Mouse (Mus musculus) heart, embryonic 13.5 days (tissue): ENCODE results near the gene Slc9a9. TPM values are rescaled to one million over a fixed set of nuclear protein-coding genes. Genes with fewer than 3 reads are reported as not detected.

Experiments used
- ATAC-seq: fragments of 200-750 bp; cut with Nextera tagmentation; 2 replicates; pipeline ENCODE4 v1.8.0; 2017; ENCODE audit warnings: moderate TSS enrichment; ENCODE audit not compliant: insufficient number of reproducible peaks, low FRiP score, low TSS enrichment; ENCODE audit errors: extremely low read depth
- H3K27ac ChIP-seq: fragments of 300-500 bp; sonication (generic); replicated peaks from 2 replicates; pipeline ENCODE4 v1.5.1; 2015; ENCODE audit warnings: moderate library complexity, mild to moderate bottlenecking, inconsistent platforms
- H3K27me3 ChIP-seq: fragments of 300-500 bp; sonication (generic); replicated peaks from 2 replicates; pipeline ENCODE4 v1.6.1; 2015; ENCODE audit warnings: mild to moderate bottlenecking, inconsistent platforms
- H3K36me3 ChIP-seq: fragments of 300-500 bp; sonication (generic); 2 replicates; pipeline ENCODE4 v1.6.1; 2015; ENCODE audit warnings: mild to moderate bottlenecking, inconsistent platforms
- H3K4me1 ChIP-seq: fragments of 300-500 bp; sonication (generic); 2 replicates; pipeline ENCODE4 v1.6.1; 2015; ENCODE audit warnings: inconsistent platforms
- H3K4me2 ChIP-seq: fragments of 300-500 bp; sonication (generic); 2 replicates; pipeline ENCODE4 v1.6.1; 2015; ENCODE audit warnings: inconsistent platforms, mild to moderate bottlenecking, moderate library complexity
- H3K4me3 ChIP-seq: fragments of 300-500 bp; sonication (generic); 2 replicates; pipeline ENCODE4 v1.5.1; 2015; ENCODE audit warnings: moderate library complexity, mild to moderate bottlenecking, inconsistent platforms
- H3K9ac ChIP-seq: fragments of 300-500 bp; sonication (generic); 2 replicates; pipeline ENCODE4 v1.6.1; 2015; ENCODE audit warnings: inconsistent platforms, mild to moderate bottlenecking, moderate library complexity
- H3K9me3 ChIP-seq: fragments of 300-500 bp; sonication (generic); 2 replicates; pipeline ENCODE4 v1.6.1; 2016; ENCODE audit warnings: inconsistent platforms
- WGBS: fragments of 180-500 bp; shearing (Covaris S2); methylation state at CpG from one replicate; pipeline ENCODE4 v1.1.7; 2015; ENCODE audit warnings: mixed read lengths; 5-methylcytosine and 5-hydroxymethylcytosine counted together
- polyA plus RNA-seq: library from polyadenylated mRNA; unstranded; fragments of >200 nt; fragmentation: Nextera tagmentation; extraction: Ambion mirVana; gene quantifications from 2 replicates; pipeline ENCODE4 v1.2.1, GENCODE M21; 2015

Gene Slc9a9
- polyA plus RNA-seq, 1 experiment from 2014 or later = 3.7 TPM

DNA sequence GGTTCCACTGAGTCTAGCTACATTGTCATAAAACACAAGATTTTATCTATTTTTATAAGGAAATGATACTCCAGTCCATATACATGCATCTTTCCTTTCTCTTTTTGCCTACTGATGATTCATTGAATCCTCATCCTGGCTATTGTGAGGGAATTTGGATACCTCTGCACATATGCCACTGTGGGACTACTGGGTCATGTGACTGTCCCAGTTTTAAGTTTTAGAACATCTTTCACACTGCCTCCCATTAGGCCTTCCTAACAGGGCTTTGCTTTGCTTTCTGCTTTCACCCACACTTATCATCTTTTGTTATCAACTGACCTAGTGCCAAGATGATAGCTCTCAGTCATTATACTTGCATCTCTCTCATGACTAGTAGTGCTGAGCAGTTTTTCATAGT, 219.9 kb downstream of the Slc9a9 start:
- Histone ChIP-seq H3K4me2 (no peak overlapping the region), H3K9me3 (peaks cover 4% of the 10 kb centered on the region; the same call in 1 of the 2 replicates), H3K27me3 (no peaks in the 10 kb centered on the region), H3K4me1 (no peaks in the 10 kb centered on the region), H3K36me3 (no peaks in the 10 kb centered on the region), H3K4me3 (no peak overlapping the region), H3K27ac (no peak overlapping the region), H3K9ac (no peak overlapping the region)
- no peak for ATAC-seq

DNA sequence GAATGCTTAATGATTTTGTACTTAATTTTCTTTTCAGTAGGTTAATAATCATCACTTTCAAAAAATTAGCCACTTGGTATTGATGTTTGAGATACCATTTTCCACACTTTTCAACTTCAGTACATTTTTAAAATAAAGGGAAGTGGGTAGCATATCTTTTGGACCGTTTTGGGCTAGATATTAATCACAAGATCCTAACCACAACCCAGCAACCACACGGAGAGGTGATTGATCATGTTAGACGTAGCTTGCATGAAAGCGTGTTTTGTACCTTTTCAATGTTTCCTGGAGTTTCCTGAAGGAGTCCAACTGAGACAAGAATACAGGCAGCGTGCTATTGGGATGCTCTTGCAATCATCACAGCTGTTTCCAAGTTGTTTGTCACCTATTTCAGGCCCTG, 226.2 kb downstream of the Slc9a9 start:
- WGBS = 69% methylated on average over 5 of the region's 5 CpGs
- H3K36me3 ChIP-seq = no peaks in the 10 kb centered on the region
- no peak overlapping the region for H3K4me2 ChIP-seq
- no peaks in the 10 kb centered on the region for H3K4me1 ChIP-seq
- no peak overlapping the region for H3K4me3 ChIP-seq
- ATAC-seq = no peak
- peaks cover 11% of the 10 kb centered on the region; the same call in 1 of the 2 replicates for H3K9me3 ChIP-seq
- no peak overlapping the region for H3K9ac ChIP-seq
- no peak overlapping the region for H3K27ac ChIP-seq
- no peaks in the 10 kb centered on the region for H3K27me3 ChIP-seq

DNA sequence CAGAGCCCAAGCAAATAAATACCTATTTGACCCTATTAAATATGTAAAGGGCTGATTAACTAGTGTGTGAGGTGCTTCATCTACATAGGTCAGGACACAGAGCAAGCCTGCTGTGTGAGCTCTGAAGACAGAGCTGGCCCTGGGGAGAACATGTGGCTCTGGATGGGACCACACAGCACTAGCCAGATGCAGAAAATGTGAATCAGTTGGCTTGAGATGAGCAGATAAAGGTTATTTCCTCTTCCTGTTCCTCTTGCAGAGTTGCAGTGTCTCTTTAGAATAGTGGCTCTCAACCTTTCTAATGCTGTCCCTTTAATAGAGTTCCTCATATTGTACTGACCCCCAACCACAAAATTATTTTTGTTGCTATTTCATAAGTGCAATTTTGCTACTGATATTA, 234.5 kb downstream of the Slc9a9 start:
- Histone ChIP-seq H3K36me3 (no peaks in the 10 kb centered on the region), H3K27me3 (no peaks in the 10 kb centered on the region), H3K27ac (no peak overlapping the region), H3K4me2 (no peak overlapping the region), H3K4me3 (no peak overlapping the region), H3K9ac (no peak overlapping the region), H3K9me3 (no peaks in the 10 kb centered on the region), H3K4me1 (peaks cover 15% of the 10 kb centered on the region)
- ATAC-seq = no peak

DNA sequence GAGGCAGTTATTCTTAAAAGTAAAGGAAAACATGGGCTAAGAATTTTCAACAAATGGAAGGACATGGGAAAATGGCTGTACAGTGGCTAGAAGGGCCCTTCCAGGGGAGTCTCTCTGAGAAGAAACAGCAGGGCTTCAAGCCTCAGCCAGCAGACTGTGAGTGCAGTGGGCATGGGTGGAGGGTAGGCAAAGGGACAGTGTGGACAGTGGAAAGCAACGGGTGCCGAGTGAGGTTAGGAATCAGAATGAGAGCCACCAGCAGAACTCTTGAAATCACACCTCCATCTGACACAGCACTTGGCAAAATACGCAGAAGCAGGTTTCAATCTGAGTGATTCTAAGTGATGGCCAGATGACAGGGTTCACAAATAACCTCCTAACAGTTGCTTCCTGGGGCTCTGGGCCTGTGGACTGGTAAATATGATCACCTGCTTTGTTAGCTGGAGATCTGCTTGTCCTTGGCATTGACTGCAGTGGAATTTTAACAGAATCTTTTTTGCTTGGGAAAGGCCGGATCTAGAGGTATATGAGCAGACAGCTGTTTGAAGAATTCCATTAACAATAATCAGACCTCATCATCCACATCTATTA, 237.4 kb downstream of the Slc9a9 start:
- Histone ChIP-seq H3K27me3 (no peaks in the 10 kb centered on the region), H3K4me3 (no peak overlapping the region), H3K4me1 (peaks cover 15% of the 10 kb centered on the region), H3K9me3 (no peaks in the 10 kb centered on the region), H3K4me2 (no peak overlapping the region), H3K9ac (no peak overlapping the region), H3K27ac (peak overlapping the region; percentile 16; the same call in 1 of the 2 replicates), H3K36me3 (no peaks in the 10 kb centered on the region)
- WGBS = 55% methylated on average over 4 of the region's 4 CpGs
- ATAC-seq = no peak

DNA sequence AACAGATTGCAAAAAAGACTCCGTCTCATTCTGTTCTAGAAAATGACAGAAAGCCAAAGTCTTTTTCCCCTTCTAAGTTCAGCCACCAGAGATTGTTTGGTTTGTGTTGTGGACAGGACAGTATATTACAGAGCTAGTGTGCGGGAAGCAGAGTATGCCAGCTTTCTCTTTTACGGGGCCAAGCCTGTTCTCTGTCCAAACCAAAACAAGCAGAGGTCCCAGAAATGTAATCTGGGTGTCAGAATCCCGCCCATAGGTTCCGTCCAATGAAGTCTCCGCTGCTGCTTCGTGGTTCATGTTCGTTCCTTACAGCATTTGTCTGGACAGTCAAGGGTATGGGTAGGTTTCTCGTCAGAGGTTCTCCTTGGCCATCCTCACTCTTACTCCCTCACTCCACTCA, 242.4 kb downstream of the Slc9a9 start:
- H3K27ac ChIP-seq = no peak overlapping the region
- 76% methylated on average over 9 of the region's 9 CpGs for whole genome bisulfite sequencing
- no peaks in the 10 kb centered on the region for H3K27me3 ChIP-seq
- no peak overlapping the region for H3K4me3 ChIP-seq
- H3K36me3 ChIP-seq = no peaks in the 10 kb centered on the region
- no peaks in the 10 kb centered on the region for H3K9me3 ChIP-seq
- H3K4me2 ChIP-seq = no peak overlapping the region
- H3K4me1 ChIP-seq = peaks cover 4% of the 10 kb centered on the region
- no peak overlapping the region for H3K9ac ChIP-seq
- ATAC-seq = no peak

DNA sequence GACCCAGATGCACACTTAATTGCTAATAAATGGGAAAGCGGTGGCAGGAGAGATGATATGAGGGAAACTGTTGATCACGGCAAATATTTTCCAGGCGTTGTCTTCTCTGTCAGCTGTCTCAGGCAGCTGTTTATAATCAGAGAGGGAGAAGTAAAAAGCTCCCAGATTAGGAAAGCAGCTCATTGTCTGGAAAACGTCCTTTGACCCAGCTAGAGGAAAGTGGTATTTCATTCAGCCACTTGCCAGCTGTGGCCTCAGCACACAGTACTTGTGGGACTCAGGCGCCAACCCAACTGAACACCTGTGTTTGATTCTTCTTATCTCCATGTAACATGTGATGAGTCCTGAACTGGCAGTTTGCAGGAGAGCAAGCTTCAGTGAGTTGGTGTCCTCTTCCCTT, 252.4 kb downstream of the Slc9a9 start:
- Histone ChIP-seq H3K9ac (no peak overlapping the region), H3K4me2 (no peak overlapping the region), H3K4me3 (no peak overlapping the region), H3K36me3 (no peaks in the 10 kb centered on the region), H3K27me3 (no peaks in the 10 kb centered on the region), H3K9me3 (no peaks in the 10 kb centered on the region), H3K4me1 (0 out of 2 replicates have a peak, but pooled peaks cover 4% of the 10 kb centered on the region), H3K27ac (no peak overlapping the region)
- WGBS = 26% methylated on average over 5 of the region's 5 CpGs
- ATAC-seq = no peak

DNA sequence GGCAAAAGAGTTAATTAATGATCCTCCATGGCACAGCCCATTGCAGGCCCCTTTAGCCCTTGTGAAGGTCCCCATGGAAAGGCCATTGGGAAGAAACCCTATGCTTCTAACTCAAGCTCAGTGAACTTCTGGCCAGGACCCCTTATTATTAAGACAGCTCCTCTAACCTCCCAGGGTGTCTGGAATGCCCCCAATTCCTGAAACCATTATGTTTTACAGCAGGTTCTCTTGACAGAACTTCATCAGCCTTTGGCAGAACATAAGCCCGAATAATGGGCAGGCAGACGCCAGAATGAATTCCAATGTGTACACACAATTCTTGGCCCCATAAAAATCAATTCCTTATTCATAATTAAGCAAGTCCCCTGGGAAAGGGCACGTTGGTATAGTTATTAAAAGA, 256.1 kb downstream of the Slc9a9 start:
- H3K9me3 ChIP-seq = no peaks in the 10 kb centered on the region
- H3K4me1 ChIP-seq = 0 out of 2 replicates have a peak, but pooled peaks cover 4% of the 10 kb centered on the region
- H3K4me2 ChIP-seq = no peak overlapping the region
- H3K9ac ChIP-seq = no peak overlapping the region
- no peak overlapping the region for H3K4me3 ChIP-seq
- no peaks in the 10 kb centered on the region for H3K27me3 ChIP-seq
- H3K27ac ChIP-seq = no peak overlapping the region
- no peak for ATAC-seq
- H3K36me3 ChIP-seq = no peaks in the 10 kb centered on the region
- 71% methylated on average over 3 of the region's 3 CpGs for WGBS

DNA sequence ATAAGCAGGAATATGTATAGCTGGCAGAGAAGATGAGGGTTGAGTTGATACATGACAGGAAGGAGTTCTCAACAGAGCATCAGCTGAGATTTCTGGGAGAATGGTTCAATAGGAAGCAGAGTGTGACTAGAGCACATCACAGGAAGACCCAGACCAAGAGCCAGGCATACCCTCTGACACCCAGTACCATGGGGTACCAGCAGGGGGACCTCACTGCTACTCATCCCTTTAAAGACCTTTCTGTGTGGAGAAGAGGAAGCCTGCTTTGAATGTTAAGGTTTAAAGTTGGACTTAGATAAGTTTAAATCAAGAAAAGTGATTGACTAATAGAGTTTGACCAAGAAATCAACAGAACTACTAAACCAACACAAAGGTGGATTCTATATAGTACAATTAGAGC, 257.4 kb downstream of the Slc9a9 start:
- no peaks in the 10 kb centered on the region for H3K9me3 ChIP-seq
- no peak overlapping the region for H3K4me2 ChIP-seq
- no peak overlapping the region for H3K4me3 ChIP-seq
- H3K4me1 ChIP-seq = 0 out of 2 replicates have a peak, but pooled peaks cover 1% of the 10 kb centered on the region
- H3K36me3 ChIP-seq = no peaks in the 10 kb centered on the region
- no peak overlapping the region for H3K27ac ChIP-seq
- H3K9ac ChIP-seq = no peak overlapping the region
- no peak for ATAC-seq
- H3K27me3 ChIP-seq = no peaks in the 10 kb centered on the region

DNA sequence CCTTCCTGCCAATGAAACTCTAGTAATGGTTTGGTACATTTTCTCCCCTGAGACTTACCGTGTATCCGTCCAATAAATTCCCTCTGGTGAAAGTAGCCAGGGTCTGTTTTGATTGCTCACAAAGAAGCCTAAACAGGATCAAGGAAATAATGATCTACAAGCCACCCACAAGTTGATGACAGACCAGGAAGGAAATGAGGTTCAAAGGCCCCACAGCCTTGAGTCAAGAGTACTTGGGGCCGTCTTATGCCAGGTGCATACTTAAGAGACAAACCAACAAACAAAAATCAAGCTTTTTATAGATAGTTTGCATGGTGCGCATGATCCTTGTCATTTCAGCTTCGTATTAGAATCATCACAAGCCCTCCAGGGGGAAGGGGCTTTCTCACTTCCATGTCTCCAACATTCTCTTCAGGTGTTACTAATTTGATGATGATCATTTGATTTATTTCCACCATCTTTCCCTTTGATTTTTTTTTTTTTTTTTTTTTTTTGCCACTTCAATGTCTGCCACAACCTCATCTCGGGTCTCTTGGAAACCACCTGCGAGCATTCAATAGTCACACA, 275.9 kb downstream of the Slc9a9 start:
- no peak for ATAC-seq
- Histone ChIP-seq H3K9ac (no peak overlapping the region), H3K27ac (no peak overlapping the region), H3K4me2 (no peak overlapping the region), H3K4me3 (no peak overlapping the region), H3K4me1 (no peaks in the 10 kb centered on the region), H3K9me3 (no peaks in the 10 kb centered on the region), H3K36me3 (no peaks in the 10 kb centered on the region), H3K27me3 (no peaks in the 10 kb centered on the region)
- WGBS = 78% methylated on average over 7 of the region's 7 CpGs

DNA sequence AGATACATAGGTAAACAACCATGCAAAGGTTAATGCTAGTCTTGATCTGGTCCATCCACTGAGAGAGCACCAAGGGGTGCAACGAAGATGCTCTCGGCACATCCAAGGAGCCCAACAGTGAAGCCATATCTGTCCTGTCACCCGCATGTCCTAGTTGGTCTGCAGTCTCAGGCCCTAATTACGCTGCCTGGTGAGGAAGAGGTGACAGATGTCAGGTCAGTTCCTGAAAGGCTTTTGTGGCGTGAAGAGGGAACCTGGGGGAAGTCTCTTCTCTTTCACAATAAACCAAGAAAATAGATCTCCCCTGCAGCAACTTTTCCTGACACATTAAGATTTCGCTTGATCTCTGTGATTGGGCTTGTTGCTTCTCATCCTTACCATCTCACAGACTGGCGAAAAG, 277.5 kb downstream of the Slc9a9 start:
- H3K9ac ChIP-seq = no peak overlapping the region
- H3K27ac ChIP-seq = no peak overlapping the region
- no peak overlapping the region for H3K4me3 ChIP-seq
- H3K36me3 ChIP-seq = no peaks in the 10 kb centered on the region
- no peaks in the 10 kb centered on the region for H3K9me3 ChIP-seq
- H3K4me1 ChIP-seq = no peaks in the 10 kb centered on the region
- 63% methylated on average over 7 of the region's 7 CpGs for WGBS
- ATAC-seq = no peak
- no peak overlapping the region for H3K4me2 ChIP-seq
- H3K27me3 ChIP-seq = no peaks in the 10 kb centered on the region

DNA sequence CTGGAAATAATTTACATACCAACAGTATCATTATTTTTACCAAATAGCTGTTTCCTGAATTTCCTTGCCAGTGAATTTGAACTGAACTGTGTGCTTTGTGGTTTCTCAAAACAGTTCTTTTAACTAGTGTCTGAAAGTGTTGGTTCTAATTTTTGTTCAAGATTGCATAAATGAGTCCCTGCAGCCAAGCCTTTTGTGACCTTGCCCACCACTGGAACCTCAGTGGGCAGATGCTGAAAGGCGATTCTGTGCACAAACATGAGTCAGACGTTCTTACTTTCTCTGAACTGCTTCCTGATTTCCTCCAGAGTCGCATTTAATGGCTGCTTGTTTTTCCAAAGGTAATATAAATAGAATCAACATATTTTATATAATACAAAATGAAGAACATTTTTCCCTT, 281.0 kb downstream of the Slc9a9 start:
- Histone ChIP-seq H3K4me3 (no peak overlapping the region), H3K4me2 (no peak overlapping the region), H3K9me3 (no peaks in the 10 kb centered on the region), H3K27ac (no peak overlapping the region), H3K27me3 (no peaks in the 10 kb centered on the region), H3K36me3 (no peaks in the 10 kb centered on the region), H3K9ac (no peak overlapping the region), H3K4me1 (peaks cover 5% of the 10 kb centered on the region)
- WGBS = 47% methylated on average over 3 of the region's 3 CpGs
- no peak for ATAC-seq

DNA sequence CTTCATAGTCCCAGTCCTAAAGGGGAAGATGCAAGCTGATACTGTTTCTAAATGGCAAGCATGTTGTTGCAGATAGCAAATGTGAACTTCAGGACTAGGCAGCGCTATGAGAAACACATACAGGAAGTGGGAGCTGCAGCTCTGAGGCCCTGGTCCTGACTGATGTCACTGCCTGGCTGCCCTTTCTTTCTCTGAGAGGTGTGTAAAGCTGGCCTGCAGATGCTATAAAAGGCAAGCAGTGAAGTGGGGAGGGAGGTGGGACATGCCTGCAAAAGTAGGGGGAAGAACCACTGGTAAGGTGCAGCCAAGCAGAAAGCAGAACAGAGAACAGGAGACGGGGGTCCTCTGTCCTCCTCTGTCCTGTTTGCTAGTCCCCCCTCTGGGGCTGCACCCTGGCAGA, 285.9 kb downstream of the Slc9a9 start:
- no peak for ATAC-seq
- no peaks in the 10 kb centered on the region for H3K36me3 ChIP-seq
- no peak overlapping the region for H3K4me2 ChIP-seq
- peaks cover 11% of the 10 kb centered on the region for H3K4me1 ChIP-seq
- no peaks in the 10 kb centered on the region for H3K27me3 ChIP-seq
- H3K9me3 ChIP-seq = no peaks in the 10 kb centered on the region
- no peak overlapping the region for H3K4me3 ChIP-seq
- WGBS = 23% methylated on average over 2 of the region's 2 CpGs
- no peak overlapping the region for H3K9ac ChIP-seq
- peak overlapping the region; percentile 70 for H3K27ac ChIP-seq
